Mouse (Mus musculus) bone marrow macrophage, adult 2 months (primary cell): ENCODE data around the gene Pcbp2.

Experiments used
- CTCF ChIP-seq: IDR thresholded peaks from 2 replicates; pipeline ENCODE4 v1.5.1; 2012; ENCODE audit warnings: low read depth, mild to moderate bottlenecking, low read length, moderate library complexity
- POLR2A ChIP-seq: IDR thresholded peaks from 2 replicates; pipeline ENCODE4 v1.6.1; 2012; ENCODE audit warnings: mild to moderate bottlenecking, low read depth, low read length, borderline replicate concordance

GRCm38 (mm10) chr15:102511285-102511833 lies 41.0 kb downstream of the Pcbp2 start:
- TF ChIP-seq CTCF (no peak), POLR2A (no peak)
